Mouse (Mus musculus) liver, postnatal 0 days (tissue): ENCODE measurements around the gene Mttp.

Experiments
- CTCF ChIP-seq: sonication (generic); IDR thresholded peaks from 2 replicates; pipeline ENCODE4 v1.5.1; 2016; ENCODE audit warnings: antibody characterized with exemption, low read depth
- EP300 ChIP-seq: IDR thresholded peaks from 2 replicates; pipeline ENCODE4 v1.6.1; 2016; ENCODE audit warnings: antibody characterized with exemption, low read depth, mild to moderate bottlenecking

- TF ChIP-seq CTCF (no peak), EP300 (no peak)
Observed at GRCm38 (mm10) chr3:138062673-138063072, 82.1 kb downstream of the Mttp start.
